Mouse (Mus musculus): ENCODE measurements around the gene Acsbg1. TPM values are rescaled to one million over a fixed set of nuclear protein-coding genes. Genes with fewer than 3 reads are reported as not detected.
A peak's percentile ranks its signal among the peaks of the same experiment; 100 is the strongest.
"Not testable (repeated sequence)": the region's sequence is repeated elsewhere in the genome, so short reads cannot be mapped to it uniquely, and the experiment has no call there.

The Acsbg1 gene
- polyA plus RNA-seq, 1 experiment: 114 TPM

GRCm38 (mm10) chr9:54700174-54700475 lies 38.5 kb upstream of the Acsbg1 start:
- H3K27ac ChIP-seq (ENCODE audit: control insufficient read depth, insufficient read depth, low read depth, low read length): no peak overlapping the region
- H3K4me1 ChIP-seq (ENCODE audit: control insufficient read depth, insufficient read depth, low read length): peaks cover 10% of the 10 kb centered on the region
- no peak for TF ChIP-seq POLR2A (IDR thresholded peaks at IDR 0.05; ENCODE audit: control insufficient read depth, low read depth, low read length)
- no peak for TF ChIP-seq CTCF (IDR thresholded peaks at IDR 0.05; ENCODE audit: control insufficient read depth, insufficient read depth, insufficient replicate concordance, low read depth, low read length)
- H3K4me3 ChIP-seq (ENCODE audit: control insufficient read depth, low read depth, low read length): peak overlapping the region; percentile 87
- no peaks in the 10 kb centered on the region for H3K27me3 ChIP-seq (ENCODE audit: control insufficient read depth, insufficient read depth, low read length)
- H3K36me3 ChIP-seq (ENCODE audit: control insufficient read depth, insufficient read depth, low read length): no peaks in the 10 kb centered on the region

GRCm38 (mm10) chr9:54699345-54700173 lies 37.9 kb upstream of the Acsbg1 start:
- no peaks in the 10 kb centered on the region for H3K27me3 ChIP-seq (ENCODE audit: control insufficient read depth, insufficient read depth, low read length)
- peaks cover 10% of the 10 kb centered on the region for H3K4me1 ChIP-seq (ENCODE audit: control insufficient read depth, insufficient read depth, low read length)
- peak overlapping the region; percentile 85 for H3K27ac ChIP-seq (ENCODE audit: control insufficient read depth, insufficient read depth, low read depth, low read length)
- H3K36me3 ChIP-seq (ENCODE audit: control insufficient read depth, insufficient read depth, low read length): no peaks in the 10 kb centered on the region
- peak overlapping the region; percentile 87 for H3K4me3 ChIP-seq (ENCODE audit: control insufficient read depth, low read depth, low read length)
- TF ChIP-seq CTCF (IDR thresholded peaks at IDR 0.05; ENCODE audit: control insufficient read depth, insufficient read depth, insufficient replicate concordance, low read depth, low read length) (no peak), POLR2A (IDR thresholded peaks at IDR 0.05; ENCODE audit: control insufficient read depth, low read depth, low read length) (peak; percentile 86)

DNA sequence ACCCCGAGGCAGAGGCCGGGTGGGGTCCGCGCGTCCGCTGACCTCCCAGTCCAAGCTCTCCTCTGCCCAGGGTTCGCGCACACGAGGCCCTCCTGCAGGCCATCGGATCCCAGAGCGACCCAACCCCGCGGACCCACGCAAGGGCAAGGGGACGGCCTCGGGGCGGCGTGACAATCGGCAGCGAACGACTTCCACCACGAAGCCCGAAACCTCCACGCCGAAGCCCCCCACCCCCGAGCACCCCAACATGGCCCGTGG lies 37.3 kb upstream of the Acsbg1 start:
- TF ChIP-seq CTCF (IDR thresholded peaks at IDR 0.05; ENCODE audit: control insufficient read depth, insufficient read depth, insufficient replicate concordance, low read depth, low read length) (no peak), POLR2A (IDR thresholded peaks at IDR 0.05; ENCODE audit: control insufficient read depth, low read depth, low read length) (no peak)
- no peaks in the 10 kb centered on the region for H3K27me3 ChIP-seq (ENCODE audit: control insufficient read depth, insufficient read depth, low read length)
- H3K27ac ChIP-seq (ENCODE audit: control insufficient read depth, insufficient read depth, low read depth, low read length): peak overlapping the region; percentile 85
- H3K4me3 ChIP-seq (ENCODE audit: control insufficient read depth, low read depth, low read length): peak overlapping the region; percentile 87
- H3K4me1 ChIP-seq (ENCODE audit: control insufficient read depth, insufficient read depth, low read length): peaks cover 10% of the 10 kb centered on the region
- H3K36me3 ChIP-seq (ENCODE audit: control insufficient read depth, insufficient read depth, low read length): no peaks in the 10 kb centered on the region

DNA sequence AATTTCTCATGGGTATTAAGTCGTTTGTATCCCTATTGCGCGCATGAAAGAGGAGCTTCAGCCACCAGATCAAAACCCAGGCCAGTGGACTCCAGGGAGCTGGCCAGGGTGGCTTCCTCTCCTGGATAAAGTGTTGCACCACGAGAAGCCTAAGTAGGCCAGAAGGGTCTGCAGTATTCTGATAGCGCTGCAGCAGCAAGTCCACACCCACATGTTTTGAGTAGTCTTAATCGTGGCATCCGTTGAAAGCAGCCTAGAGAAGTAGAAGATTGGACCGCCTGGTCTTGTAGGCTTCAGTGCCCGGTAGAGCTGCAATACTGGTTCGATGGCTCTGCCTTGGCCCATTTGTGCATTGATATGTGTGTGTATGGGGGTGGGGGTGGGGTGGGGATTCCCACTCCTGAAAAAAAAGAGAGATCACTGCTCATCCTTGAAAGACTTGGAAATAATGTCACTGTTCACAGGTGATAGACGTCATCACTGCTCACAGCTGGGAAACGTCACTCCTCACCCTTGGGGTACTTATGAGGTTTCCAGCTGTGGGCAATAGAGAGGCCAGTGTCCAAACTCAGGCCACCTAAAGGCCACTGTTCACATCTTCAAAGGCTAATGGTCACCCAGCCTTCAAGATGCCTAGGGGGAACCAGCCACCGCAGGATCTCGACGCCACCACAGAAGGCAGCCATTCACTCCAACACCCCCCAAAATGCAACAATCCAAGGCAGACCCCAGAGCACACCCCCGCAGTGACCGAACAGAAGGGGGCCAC lies 36.8 kb upstream of the Acsbg1 start, which contains the start of gene Dnaja4:
Gene Dnaja4 (plus strand): TSS at position 556 of the 769 bp plus-strand sequence.
- TF ChIP-seq POLR2A (IDR thresholded peaks at IDR 0.05; ENCODE audit: control insufficient read depth, low read depth, low read length) (no peak; the same call in 1 of the 2 replicates), CTCF (IDR thresholded peaks at IDR 0.05; ENCODE audit: control insufficient read depth, insufficient read depth, insufficient replicate concordance, low read depth, low read length) (no peak)
- Histone ChIP-seq H3K4me1 (ENCODE audit: control insufficient read depth, insufficient read depth, low read length) (peaks cover 10% of the 10 kb centered on the region), H3K27ac (ENCODE audit: control insufficient read depth, insufficient read depth, low read depth, low read length) (peak within 1 kb of the TSS; percentile 85), H3K4me3 (ENCODE audit: control insufficient read depth, low read depth, low read length) (peak within 1 kb of the TSS; percentile 87), H3K27me3 (ENCODE audit: control insufficient read depth, insufficient read depth, low read length) (no peaks in the 10 kb centered on the region), H3K36me3 (ENCODE audit: control insufficient read depth, insufficient read depth, low read length) (no peaks in the 10 kb centered on the region)

- peak overlapping the region; percentile 3 for H3K27ac ChIP-seq (ENCODE audit: control insufficient read depth, insufficient read depth, low read depth, low read length)
- H3K4me3 ChIP-seq (ENCODE audit: control insufficient read depth, low read depth, low read length): peak overlapping the region; percentile 76
- not testable (repeated sequence) for H3K4me1 ChIP-seq (ENCODE audit: control insufficient read depth, insufficient read depth, low read length); H3K36me3 ChIP-seq (ENCODE audit: control insufficient read depth, insufficient read depth, low read length); H3K27me3 ChIP-seq (ENCODE audit: control insufficient read depth, insufficient read depth, low read length)
- TF ChIP-seq POLR2A (IDR thresholded peaks at IDR 0.05; ENCODE audit: control insufficient read depth, low read depth, low read length): peak; percentile 59
Observed at GRCm38 (mm10) chr9:54691241-54691805, 29.7 kb upstream of the Acsbg1 start.

- not testable (repeated sequence) for H3K27me3 ChIP-seq (ENCODE audit: control insufficient read depth, insufficient read depth, low read length); H3K27ac ChIP-seq (ENCODE audit: control insufficient read depth, insufficient read depth, low read depth, low read length); H3K4me3 ChIP-seq (ENCODE audit: control insufficient read depth, low read depth, low read length); H3K4me1 ChIP-seq (ENCODE audit: control insufficient read depth, insufficient read depth, low read length); H3K36me3 ChIP-seq (ENCODE audit: control insufficient read depth, insufficient read depth, low read length)
Observed at GRCm38 (mm10) chr9:54690697-54691096, 29.0 kb upstream of the Acsbg1 start.

DNA sequence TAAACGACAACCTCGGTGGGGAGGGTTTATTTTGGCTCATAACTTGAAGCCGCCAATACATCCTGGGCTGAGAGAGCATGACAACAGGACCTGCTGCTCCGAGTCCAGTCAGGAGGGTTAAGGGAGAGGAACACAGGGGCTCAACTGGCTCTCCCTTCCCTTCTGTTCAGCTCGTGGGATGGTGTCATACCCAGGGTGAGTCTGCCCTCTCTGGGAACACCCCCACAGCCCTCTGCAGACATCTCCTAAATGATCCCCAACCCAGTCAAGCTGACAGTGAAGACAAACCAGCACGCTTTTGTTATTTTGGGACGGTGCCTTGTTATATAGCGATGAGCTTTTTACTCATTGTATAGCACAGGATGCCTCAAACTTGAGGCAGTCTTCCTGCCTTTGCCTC lies 27.8 kb upstream of the Acsbg1 start:
- H3K4me1 ChIP-seq (ENCODE audit: control insufficient read depth, insufficient read depth, low read length): peaks cover 10% of the 10 kb centered on the region
- no peak overlapping the region for H3K4me3 ChIP-seq (ENCODE audit: control insufficient read depth, low read depth, low read length)
- H3K27ac ChIP-seq (ENCODE audit: control insufficient read depth, insufficient read depth, low read depth, low read length): no peak overlapping the region
- no peak for TF ChIP-seq POLR2A (IDR thresholded peaks at IDR 0.05; ENCODE audit: control insufficient read depth, low read depth, low read length)
- no peak for TF ChIP-seq CTCF (IDR thresholded peaks at IDR 0.05; ENCODE audit: control insufficient read depth, insufficient read depth, insufficient replicate concordance, low read depth, low read length)
- H3K27me3 ChIP-seq (ENCODE audit: control insufficient read depth, insufficient read depth, low read length): no peaks in the 10 kb centered on the region
- H3K36me3 ChIP-seq (ENCODE audit: control insufficient read depth, insufficient read depth, low read length): no peaks in the 10 kb centered on the region
